Mouse (Mus musculus) adrenal gland, adult (tissue): ENCODE measurements at regions not wholly inside any gene's neighbourhood (a gene's known extent, or its start where the extent isn't known, plus 50 kb on each side); places are given as distances from the start of the nearest gene placed in this dataset.
A peak's percentile ranks its signal among the peaks of the same experiment; 100 is the strongest.

Experiments
- DNase-seq, 2 experiments: peaks; one replicate each; pipeline ENCODE4 v3.0.0; 2022 to 2023; ENCODE audit warnings: low spot score in 1 of 2; ENCODE audit not compliant: inconsistent age in 2 of 2

- DNase-seq: no peak
Measured at GRCm38 (mm10) chr12:12882931-12883553, 58.7 kb downstream of the Mycn start.

- no peak for DNase-seq
Measured at GRCm38 (mm10) chr12:12878031-12878430, 63.7 kb downstream of the Mycn start.

GRCm38 (mm10) chr12:12877539-12877938, 64.2 kb downstream of the Mycn start:
- no peak for DNase-seq

GRCm38 (mm10) chr12:12875976-12876745, 65.6 kb downstream of the Mycn start:
- no peak for DNase-seq

- no peak for DNase-seq
Measured at GRCm38 (mm10) chr12:12873551-12873950, 68.2 kb downstream of the Mycn start.

- no peak for DNase-seq
Measured at GRCm38 (mm10) chr12:12872974-12873373, 68.7 kb downstream of the Mycn start.

- no peak for DNase-seq
Measured at GRCm38 (mm10) chr12:12871272-12871671, 70.4 kb downstream of the Mycn start.

- no peak for DNase-seq
Measured at GRCm38 (mm10) chr12:12866590-12866989, 75.1 kb downstream of the Mycn start.

- DNase-seq: no peak
Measured at GRCm38 (mm10) chr12:12850681-12851080, 91.0 kb downstream of the Mycn start.

GRCm38 (mm10) chr12:12846716-12847115, 95.0 kb downstream of the Mycn start:
- no peak for DNase-seq

- no peak for DNase-seq
Measured at GRCm38 (mm10) chr12:12842247-12842957, 99.3 kb downstream of the Mycn start.

GRCm38 (mm10) chr12:12841385-12842238, 100.1 kb downstream of the Mycn start:
- DNase-seq: no peak

GRCm38 (mm10) chr12:12840661-12841384, 100.9 kb downstream of the Mycn start:
- no peak for DNase-seq

- DNase-seq: no peak
Measured at GRCm38 (mm10) chr12:12837775-12838174, 103.9 kb downstream of the Mycn start.

GRCm38 (mm10) chr12:12827821-12828641, 113.7 kb downstream of the Mycn start:
- peak; percentile 22 to 74 for DNase-seq

GRCm38 (mm10) chr12:12827379-12827778, 114.3 kb downstream of the Mycn start:
- DNase-seq: no peak

- no peak for DNase-seq
Measured at GRCm38 (mm10) chr12:12826431-12826830, 115.3 kb downstream of the Mycn start.

- DNase-seq: no peak
Measured at GRCm38 (mm10) chr12:12825842-12826241, 115.9 kb downstream of the Mycn start.

GRCm38 (mm10) chr12:12821473-12821872, 120.2 kb downstream of the Mycn start:
- no peak for DNase-seq
